Mouse (Mus musculus) cerebellum, adult 11 months (tissue): ENCODE results near the gene Acvr1b.

ENCODE experiments used
- DNase-seq: peaks from one replicate; pipeline ENCODE4 v3.0.0; 2022

Acvr1b gene

GRCm38 (mm10) chr15:101200777-101201295, 27.0 kb downstream of the Acvr1b start:
- no peak for DNase-seq

GRCm38 (mm10) chr15:101201414-101201813, 27.5 kb downstream of the Acvr1b start:
- peak; percentile 64 for DNase-seq

- no peak for DNase-seq
These were observed 29.8 kb downstream of the Acvr1b start for GRCm38 (mm10) chr15:101203673-101204072.

GRCm38 (mm10) chr15:101204781-101205180, 30.9 kb downstream of the Acvr1b start:
- no peak for DNase-seq

GRCm38 (mm10) chr15:101210228-101210627, 36.4 kb downstream of the Acvr1b start:
- peak; percentile 52 for DNase-seq

- no peak for DNase-seq
These were observed 37.2 kb downstream of the Acvr1b start for GRCm38 (mm10) chr15:101210998-101211613.

GRCm38 (mm10) chr15:101212435-101212834, 38.6 kb downstream of the Acvr1b start:
- no peak for DNase-seq

GRCm38 (mm10) chr15:101215136-101215535, 41.3 kb downstream of the Acvr1b start:
- DNase-seq = no peak

GRCm38 (mm10) chr15:101216036-101216435, 42.2 kb downstream of the Acvr1b start:
- DNase-seq = no peak

- DNase-seq = no peak
These were observed 47.0 kb downstream of the Acvr1b start for GRCm38 (mm10) chr15:101220905-101221297.

GRCm38 (mm10) chr15:101221298-101222104, 47.6 kb downstream of the Acvr1b start:
- DNase-seq = peak; percentile 83

- no peak for DNase-seq
These were observed 49.1 kb downstream of the Acvr1b start for GRCm38 (mm10) chr15:101222897-101223482.

- DNase-seq = no peak
These were observed 49.7 kb downstream of the Acvr1b start for GRCm38 (mm10) chr15:101223596-101223995.

- DNase-seq = peak; percentile 82
These were observed 50.4 kb downstream of the Acvr1b start, which contains the start of gene Grasp for GRCm38 (mm10) chr15:101224006-101224906. Grasp (plus strand) TSS chr15:101224188.

GRCm38 (mm10) chr15:101224977-101225376, 51.1 kb downstream of the Acvr1b start:
- no peak for DNase-seq

- DNase-seq = no peak
These were observed 54.1 kb downstream of the Acvr1b start for GRCm38 (mm10) chr15:101227971-101228370.

GRCm38 (mm10) chr15:101228866-101229590, 55.2 kb downstream of the Acvr1b start:
- no peak for DNase-seq

GRCm38 (mm10) chr15:101230503-101230902, 56.6 kb downstream of the Acvr1b start:
- DNase-seq = no peak

- DNase-seq = no peak
These were observed 57.3 kb downstream of the Acvr1b start for GRCm38 (mm10) chr15:101230995-101231647.

- no peak for DNase-seq
These were observed 57.8 kb downstream of the Acvr1b start for GRCm38 (mm10) chr15:101231648-101232180.

- no peak for DNase-seq
These were observed 58.7 kb downstream of the Acvr1b start for GRCm38 (mm10) chr15:101232607-101233006.
